Mouse (Mus musculus): ENCODE data around the gene Shisa2. TPM values are rescaled to one million over a fixed set of nuclear protein-coding genes. Genes with fewer than 3 reads are reported as not detected.

Shisa2 gene
- polyA plus RNA-seq (2012; rRNA removed): 0.17 and 0.35 TPM in 2 replicates
- 0.23 and 0.36 TPM in 2 replicates for polyA plus RNA-seq (2014; fragmentation: Nextera tagmentation; extraction: Ambion mirVana)

DNA sequence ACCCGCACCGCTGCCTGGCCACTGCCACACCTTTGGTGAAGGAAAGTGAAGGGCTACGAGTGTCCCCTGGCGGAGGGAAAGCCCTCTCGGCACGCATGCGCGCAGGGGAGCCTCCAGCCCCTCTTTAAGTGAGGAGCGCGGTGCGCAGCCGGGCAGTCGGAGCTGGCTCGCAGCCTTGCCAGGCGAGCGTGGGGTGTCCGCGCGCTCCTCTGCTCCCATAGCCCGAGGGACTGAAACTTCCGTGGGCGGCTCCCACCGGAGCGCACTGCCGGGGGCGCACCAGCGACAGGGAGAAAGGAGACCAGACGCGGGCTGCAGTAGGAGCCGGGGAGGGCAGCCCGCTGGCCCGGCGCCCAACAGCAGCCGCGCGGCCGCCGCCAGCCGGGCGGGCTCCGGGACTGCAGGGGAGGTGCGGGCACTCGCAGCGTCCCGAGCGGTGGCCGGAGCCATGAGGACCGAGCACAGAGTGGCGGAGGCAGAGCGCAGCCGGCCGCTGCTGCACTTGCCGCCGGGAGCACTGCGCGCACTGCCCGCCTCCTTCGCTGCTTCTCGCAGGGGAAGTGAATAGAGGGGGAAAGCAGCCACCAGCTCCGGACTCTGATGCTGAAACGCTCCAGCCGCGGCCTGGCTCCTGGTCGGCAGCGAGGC is at the start of gene Shisa2:
Gene Shisa2 (plus strand): TSS at position 151 of the 648 bp plus-strand sequence.
- no peaks in the 10 kb centered on the region for H3K36me3 ChIP-seq (replicated peaks; ENCODE audit: control insufficient read depth, insufficient read depth, low read depth)
- DNase-seq (ENCODE audit: low read depth in 3 of 3, low spot score in 3 of 3) (peak in 1 of 3 experiments; percentile 3), ATAC-seq (ENCODE audit: insufficient read depth) (0 out of 2 replicates have a peak, but pooled peaks have one; percentile 52)
- H3K27me3 ChIP-seq (ENCODE audit: control insufficient read depth, insufficient read depth, low read length): peaks cover 23% of the 10 kb centered on the region
- no peaks in the 10 kb centered on the region for H3K9me3 ChIP-seq (ENCODE audit: control insufficient read depth, low read length)
- H3K4me3 ChIP-seq (ENCODE audit: insufficient read depth in 1 of 2, low read depth in 2 of 2, low read length in 2 of 2): peak within 1 kb of the TSS; percentile 25 to 45
- under 1% methylated on average over 65 of the region's 65 CpGs for WGBS (ENCODE audit: insufficient replicate concordance)
- peak within 1 kb of the TSS; percentile 55 for H3K4me2 ChIP-seq (ENCODE audit: low read depth)
- TF ChIP-seq CTCF (IDR thresholded peaks at IDR 0.05; ENCODE audit: low read depth): peak; percentile 54
- no peak for TF ChIP-seq EP300 (IDR thresholded peaks at IDR 0.05; ENCODE audit: low read depth)
- H3K4me1 ChIP-seq (replicated peaks; ENCODE audit: control insufficient read depth in 2 of 2, insufficient read depth in 2 of 2, low read length in 1 of 2): no peaks in the 10 kb centered on the region
- H3K27ac ChIP-seq: no peak within 1 kb of the TSS
- H3K9ac ChIP-seq (replicated peaks): no peak within 1 kb of the TSS

DNA sequence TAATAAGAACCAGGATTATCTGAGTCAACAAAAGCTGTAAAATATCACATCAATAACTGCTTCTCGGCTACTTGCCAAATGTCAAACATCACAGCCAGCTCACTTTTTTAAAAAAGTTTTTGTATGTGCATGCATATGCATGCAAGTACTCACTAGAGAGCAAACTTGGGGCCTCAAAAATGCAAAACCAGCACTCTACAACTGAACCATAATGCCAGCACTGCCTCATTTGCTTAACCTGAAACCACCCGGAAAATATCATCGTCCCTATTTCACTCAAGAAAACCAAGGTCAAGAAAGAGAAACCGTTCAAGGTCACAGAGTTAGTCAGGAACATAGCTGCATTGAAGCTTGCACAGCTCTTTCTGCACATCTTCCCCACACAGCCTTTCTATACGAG is 48.7 kb upstream of the Shisa2 start:
- DNase-seq (ENCODE audit: low read depth in 3 of 3, low spot score in 3 of 3) (no peak), ATAC-seq (ENCODE audit: insufficient read depth) (no peak)
- Histone ChIP-seq H3K9me3 (ENCODE audit: control insufficient read depth, low read length) (no peaks in the 10 kb centered on the region), H3K36me3 (replicated peaks; ENCODE audit: control insufficient read depth, insufficient read depth, low read depth) (peaks cover 10% of the 10 kb centered on the region; the same call in 1 of the 2 replicates), H3K27me3 (ENCODE audit: control insufficient read depth, insufficient read depth, low read length) (no peaks in the 10 kb centered on the region), H3K27ac (no peak overlapping the region), H3K4me3 (ENCODE audit: insufficient read depth in 1 of 2, low read depth in 2 of 2, low read length in 2 of 2) (no peak overlapping the region), H3K9ac (replicated peaks) (no peak overlapping the region), H3K4me1 (replicated peaks; ENCODE audit: control insufficient read depth in 2 of 2, insufficient read depth in 2 of 2, low read length in 1 of 2) (no peaks in the 10 kb centered on the region), H3K4me2 (ENCODE audit: low read depth) (no peak overlapping the region)
- 76% methylated on average over 5 of the region's 5 CpGs for WGBS (ENCODE audit: insufficient replicate concordance)
- TF ChIP-seq EP300 (IDR thresholded peaks at IDR 0.05; ENCODE audit: low read depth) (no peak), CTCF (IDR thresholded peaks at IDR 0.05; ENCODE audit: low read depth) (no peak)

DNA sequence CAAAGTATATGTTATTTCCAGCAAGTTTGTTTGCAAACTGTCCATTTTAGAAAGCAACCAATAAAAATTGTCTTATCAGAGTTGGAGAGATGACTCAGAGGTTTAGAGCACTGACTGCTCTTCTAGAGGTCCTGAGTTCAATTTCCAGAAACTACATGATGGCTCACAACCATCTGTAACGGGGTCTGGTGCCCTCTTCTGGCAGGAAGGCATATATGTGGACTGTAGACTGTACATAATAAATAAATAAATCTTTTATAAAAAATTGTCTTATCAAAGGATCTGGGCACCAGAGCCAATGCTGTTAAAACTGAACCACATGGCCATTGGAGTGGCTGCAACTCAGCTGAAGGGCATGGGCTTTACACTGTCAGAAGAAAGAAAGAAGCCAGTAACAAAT is 34.5 kb upstream of the Shisa2 start:
- H3K4me2 ChIP-seq (ENCODE audit: low read depth): no peak overlapping the region
- no peak overlapping the region for H3K9ac ChIP-seq (replicated peaks)
- no peak overlapping the region for H3K27ac ChIP-seq
- H3K4me1 ChIP-seq (replicated peaks; ENCODE audit: control insufficient read depth in 2 of 2, insufficient read depth in 2 of 2, low read length in 1 of 2): no peaks in the 10 kb centered on the region
- peaks cover 27% of the 10 kb centered on the region for H3K36me3 ChIP-seq (replicated peaks; ENCODE audit: control insufficient read depth, insufficient read depth, low read depth)
- 67% methylated on average over 1 of the region's 1 CpGs for WGBS (ENCODE audit: insufficient replicate concordance)
- ATAC-seq (ENCODE audit: insufficient read depth) (no peak), DNase-seq (ENCODE audit: low read depth in 3 of 3, low spot score in 3 of 3) (no peak)
- H3K27me3 ChIP-seq (ENCODE audit: control insufficient read depth, insufficient read depth, low read length): no peaks in the 10 kb centered on the region
- no peaks in the 10 kb centered on the region for H3K9me3 ChIP-seq (ENCODE audit: control insufficient read depth, low read length)
- TF ChIP-seq CTCF (IDR thresholded peaks at IDR 0.05; ENCODE audit: low read depth): peak; percentile 45; the same call in 1 of the 2 replicates
- no peak for TF ChIP-seq EP300 (IDR thresholded peaks at IDR 0.05; ENCODE audit: low read depth)
- no peak overlapping the region for H3K4me3 ChIP-seq (ENCODE audit: insufficient read depth in 1 of 2, low read depth in 2 of 2, low read length in 2 of 2)

DNA sequence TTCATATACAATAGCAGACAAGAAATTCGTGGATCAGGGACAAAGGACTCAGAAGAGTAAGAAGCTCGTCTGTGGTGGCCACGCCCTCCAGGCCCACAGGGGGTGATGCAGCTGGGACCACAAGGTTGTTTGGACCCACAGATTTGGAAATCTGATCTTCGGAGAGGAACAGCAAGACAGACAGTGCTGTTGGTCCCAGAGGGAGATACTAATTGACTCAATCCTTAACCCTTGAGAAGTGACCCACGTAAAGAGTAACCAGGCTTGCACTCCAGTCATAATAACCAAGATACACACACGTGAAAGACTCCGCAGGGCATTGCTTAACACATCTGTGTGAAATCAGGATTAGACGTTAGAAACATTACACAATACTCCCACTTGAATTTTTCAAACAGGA is 33.2 kb upstream of the Shisa2 start:
- peaks cover 25% of the 10 kb centered on the region for H3K36me3 ChIP-seq (replicated peaks; ENCODE audit: control insufficient read depth, insufficient read depth, low read depth)
- DNase-seq (ENCODE audit: low read depth in 3 of 3, low spot score in 3 of 3) (no peak), ATAC-seq (ENCODE audit: insufficient read depth) (no peak)
- no peaks in the 10 kb centered on the region for H3K27me3 ChIP-seq (ENCODE audit: control insufficient read depth, insufficient read depth, low read length)
- peaks cover 3 to 4% of the 10 kb centered on the region in 2 experiments for H3K4me1 ChIP-seq (replicated peaks; ENCODE audit: control insufficient read depth in 2 of 2, insufficient read depth in 2 of 2, low read length in 1 of 2)
- 67% methylated on average over 8 of the region's 8 CpGs for WGBS (ENCODE audit: insufficient replicate concordance)
- no peaks in the 10 kb centered on the region for H3K9me3 ChIP-seq (ENCODE audit: control insufficient read depth, low read length)
- TF ChIP-seq EP300 (IDR thresholded peaks at IDR 0.05; ENCODE audit: low read depth) (no peak), CTCF (IDR thresholded peaks at IDR 0.05; ENCODE audit: low read depth) (no peak)
- H3K9ac ChIP-seq (replicated peaks): no peak overlapping the region
- no peak overlapping the region for H3K27ac ChIP-seq
- H3K4me2 ChIP-seq (ENCODE audit: low read depth): no peak overlapping the region
- no peak overlapping the region for H3K4me3 ChIP-seq (ENCODE audit: insufficient read depth in 1 of 2, low read depth in 2 of 2, low read length in 2 of 2)

DNA sequence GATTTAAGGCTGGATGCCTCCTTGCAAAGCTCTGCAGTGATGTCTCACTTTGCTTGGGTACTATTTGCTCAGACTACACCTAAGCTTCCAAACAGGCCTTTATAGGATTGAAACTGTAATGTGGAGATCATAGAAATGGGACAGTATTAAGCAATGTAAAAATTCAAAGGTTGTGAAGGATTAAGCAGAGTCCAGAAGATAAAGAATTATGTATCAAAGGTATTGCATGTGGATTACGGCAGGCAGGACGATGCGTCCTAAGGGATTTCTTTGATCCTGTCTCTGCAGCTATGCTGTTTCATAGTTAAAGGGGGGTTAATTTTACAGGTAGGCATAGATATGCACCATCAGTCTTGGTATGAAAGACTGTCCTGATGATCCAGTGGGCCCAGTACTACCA is 32.5 kb upstream of the Shisa2 start:
- peaks cover 25% of the 10 kb centered on the region for H3K36me3 ChIP-seq (replicated peaks; ENCODE audit: control insufficient read depth, insufficient read depth, low read depth)
- H3K4me1 ChIP-seq (replicated peaks; ENCODE audit: control insufficient read depth in 2 of 2, insufficient read depth in 2 of 2, low read length in 1 of 2): peaks cover 3 to 6% of the 10 kb centered on the region in 2 experiments
- DNase-seq (ENCODE audit: low read depth in 3 of 3, low spot score in 3 of 3) (no peak), ATAC-seq (ENCODE audit: insufficient read depth) (no peak)
- WGBS (ENCODE audit: insufficient replicate concordance): 75% methylated on average over 3 of the region's 3 CpGs
- no peak overlapping the region for H3K4me3 ChIP-seq (ENCODE audit: insufficient read depth in 1 of 2, low read depth in 2 of 2, low read length in 2 of 2)
- H3K9me3 ChIP-seq (ENCODE audit: control insufficient read depth, low read length): no peaks in the 10 kb centered on the region
- no peak overlapping the region for H3K9ac ChIP-seq (replicated peaks)
- H3K4me2 ChIP-seq (ENCODE audit: low read depth): no peak overlapping the region
- no peaks in the 10 kb centered on the region for H3K27me3 ChIP-seq (ENCODE audit: control insufficient read depth, insufficient read depth, low read length)
- H3K27ac ChIP-seq: no peak overlapping the region
- TF ChIP-seq CTCF (IDR thresholded peaks at IDR 0.05; ENCODE audit: low read depth): no peak
- no peak for TF ChIP-seq EP300 (IDR thresholded peaks at IDR 0.05; ENCODE audit: low read depth)

Data from liver, embryonic 14.5 days (tissue).